In genomic region chr12:118281961-118282360, GRCm38 (mm10) we compare ENCODE assay signal across 23 mouse cellular contexts. TPM values are rescaled to one million over a fixed set of nuclear protein-coding genes. Genes with fewer than 3 reads are reported as not detected.
DNase-seq lines count a peak whose midpoint lies in the region; ATAC-seq lines count a peak whose summit lies in the region.
"Had no signal": no experiment of that assay in that cellular context is flagged by ENCODE, and none has a peak within 500 bp of the region (broad histone marks: within the 10 kb centered on the region; RNA-seq: fewer than 3 reads in every experiment).

No protein-coding gene starts in this region.

- H3K36me3 ChIP-seq in megakaryocyte, embryonic 14.5 days (replicated peaks; ENCODE audit: low read length): peaks cover 6% of the 10 kb centered on the region
- H3K36me3 ChIP-seq: embryonic facial prominence, embryonic 12.5 days; forebrain, embryonic 15.5 days had no signal

- no peaks in the 10 kb centered on the region for H3K9me3 ChIP-seq in megakaryocyte, embryonic 14.5 days
- H3K9me3 ChIP-seq: embryonic facial prominence, embryonic 10.5 days; embryonic facial prominence, embryonic 12.5 days; forebrain, embryonic 13.5 days; forebrain, embryonic 15.5 days had no signal

- H3K4me3 ChIP-seq in megakaryocyte, embryonic 14.5 days (replicated peaks): peak overlapping the region; percentile 26
- H3K4me3 ChIP-seq: embryonic facial prominence, embryonic 10.5 days; embryonic facial prominence, embryonic 12.5 days; forebrain, embryonic 13.5 days; forebrain, embryonic 15.5 days had no signal

- no peaks in the 10 kb centered on the region for H3K27me3 ChIP-seq in megakaryocyte, embryonic 14.5 days (replicated peaks)
- H3K27me3 ChIP-seq: embryonic facial prominence, embryonic 12.5 days; forebrain, embryonic 13.5 days; forebrain, embryonic 15.5 days; Patski had no signal

- no peak for ATAC-seq in megakaryocyte, adult 5-6 weeks (ENCODE audit: poor library complexity, severe bottlenecking)
- peak; percentile 66; the same call in 1 of the 2 replicates for ATAC-seq in common myeloid progenitor, adult 5-6 weeks (replicated peaks; ENCODE audit: low read depth, poor library complexity, severe bottlenecking)
- peak; percentile 17 to 60; a peak in 2 of 4 replicates for ATAC-seq in hematopoietic stem cell, adult 5-6 weeks (replicated peaks in 1 of 2; ENCODE audit: insufficient read depth in 1 of 2, low FRiP score in 2 of 2, low TSS enrichment in 1 of 2, low read depth in 1 of 2, poor library complexity in 2 of 2, severe bottlenecking in 2 of 2)
- ATAC-seq in megakaryocyte-erythroid progenitor cell, adult 5-6 weeks (replicated peaks; ENCODE audit: low FRiP score, low TSS enrichment, poor library complexity, severe bottlenecking): peak; percentile 42; the same call in 1 of the 2 replicates
- ATAC-seq: activated CD4-positive, CD25-positive, alpha-beta regulatory T cell, adult 4 months; forebrain, embryonic 13.5 days; forebrain, embryonic 15.5 days; forebrain, postnatal 0 days; Patski had no signal

- no peak for DNase-seq in kidney, postnatal 4 days
- no peak for DNase-seq in neural tube, embryonic 10.5 days (ENCODE audit: extremely low spot score, low spot score)
- DNase-seq in embryo, embryonic 10 days (ENCODE audit: low spot score): no peak
- DNase-seq: adrenal gland, adult 8-10 months; adrenal gland, postnatal 14 days; adrenal gland, postnatal 36 days; cerebellum, adult 11-12 months; cerebellum, adult 8-10 months; cerebellum, adult 9-11 months; cerebellum, postnatal 14 days; cerebellum, postnatal 36 days; forebrain, postnatal 0 days had no signal

- H3K4me1 ChIP-seq in megakaryocyte, embryonic 14.5 days: peaks cover 18% of the 10 kb centered on the region
- H3K4me1 ChIP-seq: embryonic facial prominence, embryonic 10.5 days; embryonic facial prominence, embryonic 12.5 days; forebrain, embryonic 15.5 days had no signal

RNA-seq across cellular contexts. Expression of gene Sp4, which starts 19.3 kb away (rescaled TPM):
- 2.6 TPM in 1 of 2 replicates, not detected in the other for polyA plus RNA-seq in megakaryocyte, embryonic 14.5 days (2012; ENCODE audit: insufficient read depth, low replicate concordance)
- total RNA-seq in megakaryocyte, adult 5-6 weeks (2015): 17.3 and 18.9 TPM in 2 replicates
- 13.7 and 16.7 TPM in 2 replicates for total RNA-seq in megakaryocyte, adult 5-6 weeks (2017)
- total RNA-seq in common myeloid progenitor, adult 5-6 weeks (2017): 20.9 and 22.5 TPM in 2 replicates
- 29.9 and 30.0 TPM in 2 replicates for total RNA-seq in hematopoietic stem cell, adult 5-6 weeks (2017)
- total RNA-seq in megakaryocyte-erythroid progenitor cell, adult 5-6 weeks (2014; fragmentation: Nextera tagmentation): 24.5 and 31.1 TPM in 2 replicates
- 33.3 and 38.4 TPM in 2 replicates for total RNA-seq in megakaryocyte-erythroid progenitor cell, adult 5-6 weeks (2017)
